Mouse (Mus musculus) megakaryocyte progenitor cell, adult 5-6 weeks (primary cell): ENCODE data around the gene Ccnb1. TPM values are rescaled to one million over a fixed set of nuclear protein-coding genes. Genes with fewer than 3 reads are reported as not detected.
A peak's percentile ranks its signal among the peaks of the same experiment; 100 is the strongest.
"Not testable (repeated sequence)": the region's sequence is repeated elsewhere in the genome, so short reads cannot be mapped to it uniquely, and the experiment has no call there.

Source experiments
- ATAC-seq: replicated peaks from 2 replicates; pipeline ENCODE4 v1.8.0; 2016; ENCODE audit warnings: mild to moderate bottlenecking, moderate TSS enrichment, inconsistent platforms; ENCODE audit not compliant: poor library complexity
- total RNA-seq, 2 experiments: library from RNA; stranded (forward) in 1 of 2; stranded (reverse) in 1 of 2; fragments of 157-497, 149-512 nt in 1 of 2; fragments of 200-1000 nt in 1 of 2; gene quantifications; 2 replicates each; pipeline versions ENCODE4 v1.2.3 to v1.2.4; 2015 to 2017

Gene Ccnb1
- total RNA-seq (2015) (152 and 153 TPM in 2 replicates), total RNA-seq (2017) (181 and 194 TPM in 2 replicates)

DNA sequence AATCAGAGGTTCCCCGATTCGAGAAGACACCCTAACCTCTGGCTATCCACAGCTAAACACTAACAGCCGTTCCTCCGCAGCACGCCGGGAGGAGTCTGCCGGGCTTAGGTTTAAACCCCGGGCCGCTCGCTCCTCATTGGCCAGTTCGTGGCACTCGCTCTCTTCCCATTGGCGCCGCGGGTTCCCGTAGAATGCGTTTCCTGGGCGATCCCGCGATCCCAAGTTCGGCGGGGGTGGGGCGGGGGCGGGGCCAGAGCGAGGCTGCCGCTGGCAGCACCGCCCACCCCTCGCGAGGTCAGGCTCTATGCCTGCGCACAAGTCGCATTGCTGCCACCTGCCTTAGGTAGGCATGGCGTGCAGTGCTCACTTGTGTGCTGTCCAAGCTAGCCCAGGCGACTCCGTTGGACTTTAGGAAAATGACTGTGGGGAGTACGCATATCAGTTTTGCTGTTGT is at the start of gene Ccnb1:
Ccnb1 (minus strand) TSS at position 157 of the 454 bp plus-strand sequence.
- peak; percentile 95 for ATAC-seq

DNA sequence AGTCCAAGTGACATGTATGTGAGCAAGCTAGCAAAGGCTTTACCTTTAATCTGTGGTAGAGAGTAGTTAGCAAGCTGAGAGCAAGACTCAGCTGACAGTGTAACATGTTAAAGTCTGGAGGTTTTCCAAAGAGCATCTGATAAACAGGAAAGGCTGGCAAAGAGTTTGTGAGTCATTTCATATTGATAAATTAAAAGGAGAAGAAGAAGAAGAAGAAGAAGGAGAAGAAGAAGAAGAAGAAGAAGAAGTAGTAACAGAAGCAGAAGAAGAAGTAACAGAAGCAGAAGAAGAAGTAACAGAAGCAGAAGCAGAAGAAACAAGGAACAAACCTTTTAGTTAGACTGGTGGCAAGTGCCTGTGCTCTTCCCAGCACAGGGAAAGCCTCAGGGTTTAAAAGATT is 48.4 kb upstream of the Ccnb1 start:
- no peak for ATAC-seq

DNA sequence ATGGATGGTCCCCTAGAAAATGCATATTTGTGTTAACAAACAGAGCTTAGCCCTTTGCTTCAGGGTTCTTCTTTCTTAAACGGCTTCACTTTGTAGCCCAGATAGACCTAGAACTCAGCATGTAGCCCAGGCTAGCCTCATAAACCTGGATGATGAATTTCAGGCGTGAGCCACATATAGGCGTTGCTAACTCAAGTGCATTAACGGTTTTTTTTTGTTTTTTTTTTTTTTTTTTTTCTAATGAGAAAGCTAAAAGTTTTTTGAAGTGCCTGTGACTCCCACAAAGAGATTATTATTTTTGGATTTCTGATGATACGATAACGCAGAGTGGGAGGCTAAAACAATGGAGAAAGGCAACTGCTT is 47.3 kb upstream of the Ccnb1 start:
- ATAC-seq: 0 out of 2 replicates have a peak, but pooled peaks have one; percentile 0

DNA sequence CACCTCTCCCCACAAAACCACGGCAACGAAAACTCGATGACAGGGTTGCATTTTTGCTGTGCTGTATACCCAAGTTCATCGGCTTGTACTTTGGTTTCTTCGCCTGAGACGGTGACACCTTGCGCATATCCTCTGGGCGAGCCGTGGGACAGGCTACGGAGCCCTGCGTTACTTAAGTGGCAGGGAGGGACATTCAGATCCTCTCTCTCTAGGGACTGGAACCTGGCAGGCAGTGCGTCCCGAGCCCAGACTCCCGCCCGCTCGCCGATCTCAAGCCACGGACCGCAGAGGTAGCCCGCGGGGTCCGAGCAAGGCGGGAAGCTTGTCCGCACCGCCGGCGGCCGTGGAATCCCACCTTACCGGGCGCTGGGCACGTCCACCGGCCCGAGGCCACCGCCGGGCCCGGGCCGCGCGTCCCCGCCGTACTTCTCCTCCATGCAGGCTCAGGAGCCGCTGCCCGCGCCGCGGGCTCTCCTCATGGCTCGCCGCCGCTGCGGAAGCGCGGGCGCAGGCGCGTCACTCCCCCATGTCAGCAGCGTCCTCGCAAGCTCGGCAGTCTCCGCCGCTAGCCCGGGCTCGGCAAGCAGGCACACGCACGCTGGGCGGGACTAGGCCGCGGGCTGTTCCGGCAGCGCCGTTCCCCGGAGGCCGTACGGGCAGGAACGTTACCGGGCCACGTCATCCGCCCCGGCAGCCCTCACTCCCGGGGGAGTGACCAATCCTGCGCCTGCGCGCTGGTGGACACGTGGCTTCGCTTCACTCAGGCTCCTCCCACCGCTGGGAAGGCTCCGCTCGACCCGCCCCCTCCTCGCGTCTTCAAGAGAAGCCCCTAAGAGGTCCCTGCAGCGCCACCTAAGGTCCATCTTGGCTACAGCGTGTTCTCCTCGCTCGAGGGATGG is 46.6 kb upstream of the Ccnb1 start, which contains the start of gene Slc30a5:
Slc30a5 (minus strand) TSS at position 687 of the 899 bp plus-strand sequence.
- peak; percentile 91 for ATAC-seq

DNA sequence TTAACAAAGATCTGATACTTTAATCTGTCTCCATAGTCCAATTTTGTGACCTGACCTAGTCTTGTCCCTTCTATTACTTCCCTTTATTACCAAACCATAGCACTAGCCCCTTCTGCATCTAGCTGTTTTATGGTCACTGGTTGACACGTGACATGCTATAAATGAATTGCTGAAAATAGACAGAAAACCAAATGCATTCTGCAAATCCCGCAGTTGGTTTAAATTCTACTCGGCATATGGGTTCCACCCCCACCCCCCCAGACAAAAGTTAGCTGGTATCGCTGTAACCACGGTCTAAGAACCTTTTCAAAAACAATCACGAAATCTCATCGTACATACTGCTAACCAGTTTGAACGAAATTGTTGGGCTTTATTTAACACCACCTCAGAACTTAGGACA is 45.8 kb upstream of the Ccnb1 start:
- ATAC-seq: peak; percentile 18

DNA sequence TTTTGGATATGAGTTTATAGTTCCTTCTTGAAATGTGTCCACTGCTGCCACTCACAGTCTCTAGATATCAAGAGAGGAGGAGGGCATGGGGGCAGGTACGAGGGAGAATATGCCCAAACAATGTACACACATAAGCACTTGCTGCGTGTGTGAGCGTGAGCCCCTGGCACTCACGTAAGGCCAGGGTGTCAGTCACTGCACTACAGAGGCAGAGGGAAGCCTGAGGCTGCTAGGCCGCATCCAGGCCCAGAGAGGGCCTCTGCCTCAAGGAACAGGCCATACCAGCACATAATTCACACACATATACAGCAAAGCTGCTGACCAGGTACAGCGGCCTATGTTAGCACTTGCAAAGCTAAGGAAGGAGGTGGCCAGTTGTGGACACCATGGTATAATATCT is 44.8 kb upstream of the Ccnb1 start:
- ATAC-seq: no peak

DNA sequence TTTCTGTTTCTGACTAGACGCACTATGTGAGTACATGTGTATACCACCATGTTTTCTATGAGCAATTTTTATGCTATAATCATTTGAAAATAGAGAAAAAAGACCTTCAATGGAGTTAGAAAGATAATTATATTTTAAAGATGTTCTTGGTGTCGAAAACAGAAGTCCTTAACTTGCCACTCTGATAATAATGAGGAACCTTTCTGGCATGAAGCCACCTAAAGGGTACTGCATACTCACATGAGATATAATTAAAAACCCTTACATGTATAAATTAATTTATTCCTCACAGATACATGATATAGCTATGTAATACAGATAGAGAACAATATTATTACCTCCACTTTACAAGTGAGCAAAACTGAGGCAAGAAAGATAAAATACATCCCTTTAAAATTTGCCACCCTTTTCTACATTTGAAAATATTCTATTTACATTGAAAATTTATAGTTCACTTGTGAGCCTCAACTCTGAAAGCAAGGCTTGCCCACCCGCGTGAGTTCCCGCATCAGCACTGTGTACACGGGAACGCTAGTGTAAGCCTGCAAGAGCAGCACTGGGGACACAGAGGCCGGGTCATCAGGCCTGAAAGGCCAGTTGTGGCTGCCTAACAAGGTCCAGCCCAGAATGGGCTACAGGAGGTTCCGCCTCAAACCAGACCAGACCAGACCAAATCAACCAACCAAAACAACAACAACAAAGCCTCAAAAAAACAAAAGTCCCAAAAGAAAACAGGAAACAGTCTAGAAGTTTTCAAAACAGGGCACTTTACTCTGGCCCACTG is 39.4 kb upstream of the Ccnb1 start:
- no peak for ATAC-seq

DNA sequence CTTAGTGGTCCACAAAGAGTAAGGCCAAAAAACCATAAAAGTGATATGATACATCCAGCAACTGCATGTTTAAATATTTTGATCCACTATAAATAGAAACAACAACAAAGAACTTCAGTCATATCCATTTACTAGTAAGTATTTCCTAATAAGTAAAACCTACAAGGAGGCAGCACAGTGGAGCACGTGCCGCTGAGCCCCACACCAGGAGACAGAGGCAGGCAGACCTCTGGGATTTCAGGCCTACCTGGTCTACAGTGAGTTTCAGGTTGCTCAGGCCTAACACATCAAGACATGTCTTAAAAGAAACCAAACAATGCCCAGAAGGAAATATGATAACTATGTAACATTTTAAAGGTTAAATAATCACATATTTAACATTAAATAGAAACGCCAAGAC is 38.5 kb upstream of the Ccnb1 start:
- no peak for ATAC-seq

DNA sequence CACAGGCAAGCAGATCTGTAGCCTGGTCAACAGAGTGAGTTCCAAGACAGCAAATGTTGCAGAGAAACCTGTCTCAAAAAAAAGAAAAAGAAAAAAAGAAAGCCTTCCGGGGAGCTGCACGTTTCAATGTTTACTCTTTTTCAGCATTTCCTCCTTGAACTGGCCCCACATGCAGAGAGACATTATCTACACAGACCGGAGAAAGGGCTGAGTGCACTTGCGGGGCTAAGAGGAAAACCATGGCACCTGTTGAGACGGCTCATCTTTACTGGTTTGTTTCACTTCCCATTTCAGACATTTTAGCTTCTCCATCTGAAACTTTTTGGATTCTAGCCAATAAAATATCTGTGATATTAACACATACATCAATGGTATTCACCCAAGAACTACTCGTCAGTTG is 37.9 kb upstream of the Ccnb1 start:
- peak; percentile 80 for ATAC-seq

DNA sequence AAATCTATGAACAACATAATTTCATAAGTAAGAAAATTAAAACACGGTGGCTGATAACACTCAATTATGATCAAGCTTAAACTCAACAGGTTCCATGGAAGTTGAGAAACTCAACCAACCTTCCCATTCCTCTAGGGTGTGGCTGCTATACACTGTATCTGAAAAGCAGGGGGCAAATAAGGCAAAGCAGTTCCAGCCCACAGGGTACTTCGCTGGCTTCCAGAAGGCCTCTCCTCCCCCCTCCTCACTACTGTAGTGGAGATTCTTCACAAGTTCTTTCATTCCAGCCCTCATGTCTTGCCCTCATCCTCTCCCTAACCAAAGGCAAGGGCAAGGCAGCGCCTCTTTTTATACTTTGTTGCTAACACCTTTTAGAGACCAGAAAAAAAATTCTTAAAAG is 37.5 kb upstream of the Ccnb1 start:
- no peak for ATAC-seq

DNA sequence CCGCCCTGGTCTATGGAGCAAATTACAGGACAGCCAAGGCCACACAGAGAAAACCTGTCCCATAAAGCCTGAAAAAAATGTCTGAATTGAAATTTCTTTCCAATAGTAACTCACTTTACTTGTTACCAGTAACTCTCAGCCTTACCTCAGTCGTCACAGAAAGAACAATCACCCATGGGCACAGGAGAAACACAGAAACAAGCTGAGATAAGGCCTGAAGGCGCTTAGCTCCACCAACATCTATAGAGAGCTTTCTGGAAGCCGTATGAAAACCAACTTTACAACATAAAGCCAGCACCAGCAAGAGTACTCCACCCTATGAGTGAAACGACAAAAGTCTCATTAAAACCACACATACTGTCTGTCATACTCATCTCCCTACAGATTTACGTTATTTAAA is 28.1 kb upstream of the Ccnb1 start:
- ATAC-seq: peak; percentile 74

DNA sequence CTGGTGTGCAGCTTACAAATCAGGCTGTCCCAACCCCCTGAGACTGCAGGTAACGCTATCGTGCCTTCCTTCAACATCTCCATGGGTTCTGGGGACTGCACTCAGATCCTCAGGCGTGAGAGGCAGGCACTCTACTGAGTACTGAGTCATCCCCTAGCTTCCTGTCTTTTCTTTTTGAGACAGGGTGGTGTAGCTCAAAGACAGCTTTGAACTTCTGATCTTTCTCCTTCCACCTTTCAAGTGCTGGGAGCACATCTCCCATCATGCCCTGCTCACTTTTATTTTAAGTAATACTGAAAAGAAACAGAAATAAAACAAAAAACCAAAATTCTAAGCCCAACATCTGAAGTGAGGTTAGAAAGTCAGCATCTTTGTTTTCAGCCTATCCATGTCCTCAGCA is 19.4 kb upstream of the Ccnb1 start:
- ATAC-seq: no peak

DNA sequence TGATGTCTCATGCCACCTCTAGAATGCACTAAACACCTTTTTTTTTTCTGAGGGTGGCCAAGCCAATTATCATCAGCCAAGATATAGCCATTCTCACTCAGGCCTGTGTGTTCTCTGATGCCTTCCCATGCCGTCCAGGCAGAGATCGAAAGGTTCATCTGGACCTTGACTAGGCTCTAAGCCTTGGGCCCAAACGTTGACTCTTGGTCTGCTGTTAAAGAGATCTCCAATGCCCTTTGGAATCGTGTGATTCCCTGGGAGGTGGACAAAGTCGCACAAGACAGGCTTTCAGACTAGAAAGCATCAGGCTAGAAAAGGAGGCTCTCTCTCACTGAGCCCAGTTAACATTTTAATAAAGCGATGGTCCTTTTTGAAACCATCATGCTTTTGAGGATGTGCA is 10.8 kb upstream of the Ccnb1 start:
- no peak for ATAC-seq

DNA sequence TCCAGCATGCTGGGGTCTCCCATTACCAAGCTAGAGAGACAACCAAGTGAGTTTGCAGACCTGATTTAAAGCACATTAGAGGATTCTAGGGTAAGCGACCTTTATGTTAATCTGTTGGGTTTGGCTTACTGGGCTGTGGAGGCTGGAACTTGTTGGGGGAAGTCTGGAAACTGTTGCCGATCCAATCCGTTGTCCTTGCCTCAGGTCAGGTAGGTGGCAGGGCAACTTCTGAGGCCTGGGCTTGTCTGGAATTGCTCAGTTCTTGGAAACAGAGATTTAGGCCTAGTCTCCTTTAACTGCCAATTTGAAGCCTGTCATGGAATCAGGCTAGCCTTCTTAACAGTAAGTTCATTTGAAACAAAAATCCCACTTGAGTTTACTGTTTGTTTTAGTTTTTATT is 2.7 kb upstream of the Ccnb1 start:
- ATAC-seq: no peak

DNA sequence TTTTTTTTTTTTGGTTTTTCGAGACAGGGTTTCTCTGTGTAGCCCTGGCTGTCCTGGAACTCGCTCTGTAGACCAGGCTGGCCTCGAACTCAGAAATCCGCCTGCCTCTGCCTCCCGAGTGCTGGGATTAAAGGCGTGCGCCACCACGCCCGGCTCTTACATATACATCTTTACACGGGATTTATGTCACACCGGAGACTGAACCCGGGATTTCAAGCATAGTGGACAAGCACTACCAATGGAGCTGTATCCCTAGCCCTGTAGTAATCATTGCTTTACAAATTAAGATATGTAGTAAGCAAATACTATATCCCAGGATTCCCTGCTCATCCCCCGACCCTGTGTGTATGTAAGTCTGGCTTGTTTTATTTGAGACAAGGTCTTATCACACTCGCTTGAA is 1.7 kb upstream of the Ccnb1 start:
- ATAC-seq: not testable (repeated sequence)

DNA sequence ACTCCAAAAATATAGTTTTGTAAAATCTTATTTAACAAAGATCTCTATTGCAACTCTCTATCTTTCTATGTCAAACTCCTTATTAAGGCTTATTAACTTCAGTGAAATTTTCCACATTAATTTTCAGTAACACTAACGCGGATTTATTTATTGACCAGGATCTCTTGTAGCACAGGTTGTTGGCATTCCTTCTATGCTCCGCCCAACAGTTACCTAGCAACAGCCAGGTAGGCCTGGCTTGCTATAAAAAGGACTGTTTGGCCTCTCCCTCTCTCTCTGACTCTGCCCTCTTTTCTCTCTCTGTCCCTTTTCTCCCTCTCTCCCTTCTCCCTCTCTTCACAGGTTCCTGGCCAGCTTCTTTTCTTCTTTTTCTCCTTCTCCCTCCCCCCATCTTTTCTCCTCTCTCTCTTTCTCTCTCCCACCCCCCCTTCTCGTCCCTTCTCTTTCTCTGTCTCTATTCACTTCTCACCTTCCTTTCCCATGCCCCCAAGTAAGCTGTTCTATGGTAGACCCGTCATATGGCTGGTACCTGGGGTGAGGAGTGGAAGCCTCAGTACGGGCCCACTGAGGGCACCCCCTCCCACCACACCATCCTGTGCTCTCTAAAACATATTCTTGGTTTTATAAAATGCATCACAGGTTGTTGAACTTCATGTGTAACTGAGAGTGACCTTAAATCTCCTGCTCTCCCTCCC is 1.1 kb upstream of the Ccnb1 start:
- no peak for ATAC-seq

DNA sequence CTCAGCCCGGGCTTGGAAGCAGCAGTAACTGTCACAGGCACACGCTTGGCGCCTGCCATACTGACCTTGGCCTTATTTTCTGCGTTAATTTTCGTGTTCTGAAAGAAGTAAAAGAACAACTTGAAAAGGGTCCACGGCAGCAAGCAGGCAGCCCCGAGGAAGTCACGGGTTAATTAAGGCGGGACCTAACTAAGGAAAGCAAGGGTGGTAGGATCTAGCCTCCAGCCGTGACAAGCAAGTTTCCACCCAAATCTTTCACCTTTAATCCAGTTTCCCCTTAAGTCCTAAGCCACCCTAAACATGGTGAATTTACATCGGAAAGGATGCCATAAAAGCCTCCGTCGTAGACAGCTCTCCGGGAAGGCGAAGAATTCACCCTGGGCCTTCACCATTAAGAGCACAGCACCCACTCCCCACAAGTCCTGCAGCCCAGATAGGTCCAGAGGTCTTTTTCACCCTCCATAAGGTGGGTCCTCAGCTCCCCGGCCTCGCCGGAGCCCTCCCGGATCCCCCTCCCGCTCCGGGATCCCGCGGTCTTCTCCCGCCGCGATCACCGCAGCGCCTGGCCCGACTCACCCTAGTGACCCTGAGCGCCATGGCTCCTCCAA is 460 bp downstream of the Ccnb1 start:
- peak; percentile 44 for ATAC-seq

DNA sequence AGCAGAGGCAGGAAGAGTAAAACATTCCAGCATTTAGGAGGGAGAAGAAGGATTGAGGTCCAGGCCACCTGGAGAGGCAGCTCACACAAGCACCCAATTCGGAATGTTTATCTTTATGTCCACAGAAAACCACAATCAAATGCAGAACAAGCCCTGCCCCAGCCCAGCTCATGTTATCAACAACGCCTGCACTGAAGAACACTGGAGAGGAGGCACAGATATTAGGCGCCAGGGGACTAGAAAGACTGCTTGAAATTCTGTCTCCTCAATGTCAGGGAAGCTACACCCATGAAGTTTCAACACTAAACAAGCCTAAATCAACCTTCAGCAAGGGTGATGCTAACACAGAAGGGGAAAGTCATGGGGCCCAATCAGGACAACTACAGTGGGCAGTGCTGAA is 8.9 kb downstream of the Ccnb1 start:
- peak; percentile 76 for ATAC-seq

DNA sequence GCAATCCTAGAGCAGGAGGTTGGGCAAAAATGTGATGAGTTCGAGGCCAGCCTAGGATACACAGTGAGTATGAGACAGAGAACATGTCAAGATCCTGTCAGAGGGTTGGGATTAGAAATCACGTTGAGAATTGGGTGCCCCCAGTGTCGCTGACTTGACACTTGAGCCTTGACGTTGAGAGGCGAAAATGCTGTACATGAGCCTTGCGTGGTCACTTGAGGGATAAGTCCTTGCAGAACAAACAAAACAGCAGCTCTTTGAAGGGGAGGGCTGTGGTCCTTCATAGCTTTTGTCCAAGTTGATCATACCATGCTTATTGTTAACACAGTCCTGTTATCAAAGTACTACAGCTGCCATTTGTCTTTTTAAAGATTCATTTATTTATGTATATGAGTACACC is 9.7 kb downstream of the Ccnb1 start:
- ATAC-seq: no peak

DNA sequence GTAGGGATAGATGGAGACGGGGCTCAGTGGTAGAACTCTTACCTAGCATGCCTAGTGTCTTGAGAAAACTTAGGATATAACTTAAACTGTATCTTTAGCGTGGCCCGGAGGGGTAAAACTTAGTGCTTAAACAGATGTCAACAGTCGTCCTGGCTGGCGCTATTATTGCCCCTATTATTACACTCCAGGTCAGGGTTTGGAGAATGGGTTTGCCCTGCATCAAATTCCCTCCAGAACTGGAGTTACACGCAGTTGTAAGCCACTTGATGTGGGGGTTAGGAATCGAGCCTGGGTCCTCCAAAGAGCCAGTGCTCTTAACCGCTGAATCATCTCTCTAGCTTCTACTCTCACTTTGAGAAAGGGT is 10.3 kb downstream of the Ccnb1 start:
- no peak for ATAC-seq
